Mouse (Mus musculus) G1E (cell line): ENCODE data around the gene Rad51ap1.

Source experiments
- CTCF ChIP-seq: IDR thresholded peaks from 2 replicates; pipeline ENCODE4 v1.5.1; 2012; ENCODE audit warnings: low read depth, low read length, inconsistent platforms, mixed read lengths
- GATA1 ChIP-seq: IDR thresholded peaks from 2 replicates; pipeline ENCODE4 v1.6.1; 2012; ENCODE audit warnings: borderline replicate concordance, low read length, inconsistent platforms, mixed read lengths
- POLR2AphosphoS5 ChIP-seq: IDR thresholded peaks from 2 replicates; pipeline ENCODE4 v1.6.1; 2012; ENCODE audit warnings: low read depth, low read length, inconsistent platforms; ENCODE audit not compliant: insufficient replicate concordance
- TAL1 ChIP-seq: conservative IDR thresholded peaks from 2 replicates; pipeline ENCODE4 v1.6.1; 2012; ENCODE audit warnings: low read depth, low read length, inconsistent platforms, mixed read lengths

- TF ChIP-seq CTCF (no peak), POLR2AphosphoS5 (no peak), GATA1 (no peak), TAL1 (no peak)
Observed at GRCm38 (mm10) chr6:126962709-126963108, 23.3 kb upstream of the Rad51ap1 start.
